Mouse (Mus musculus) cortical plate, adult 2 months (tissue): Measurements from ENCODE around the gene 1700123O20Rik.

Experiments used
- CTCF ChIP-seq: fragments of 200-500 bp; IDR thresholded peaks from 2 replicates; pipeline ENCODE4 v1.5.1; 2011; ENCODE audit warnings: mild to moderate bottlenecking, control low read depth, low read length; ENCODE audit not compliant: insufficient read depth; ENCODE audit errors: extremely low read depth
- POLR2A ChIP-seq: fragments of 200-500 bp; IDR thresholded peaks from 2 replicates; pipeline ENCODE4 v1.6.1; 2011; ENCODE audit warnings: mild to moderate bottlenecking, low read length, control low read depth; ENCODE audit not compliant: insufficient read depth; ENCODE audit errors: extremely low read depth

GRCm38 (mm10) chr14:54728823-54729653 lies 43.0 kb downstream of the 1700123O20Rik start:
- TF ChIP-seq CTCF = no peak
- TF ChIP-seq POLR2A = no peak
